Mouse (Mus musculus): ENCODE results near the gene Olfr556.

GRCm38 (mm10) chr7:102619608-102620007 lies 45.1 kb upstream of the Olfr556 start:
- TF ChIP-seq CTCF (IDR thresholded peaks at IDR 0.05; ENCODE audit: extremely low read depth, insufficient read depth, insufficient read length, insufficient replicate concordance) = no peak
- TF ChIP-seq POLR2A (IDR thresholded peaks at IDR 0.05; ENCODE audit: low read depth, low read length) = no peak
